Comparison of ENCODE assay signal across 8 mouse cellular contexts in the genomic region with DNA sequence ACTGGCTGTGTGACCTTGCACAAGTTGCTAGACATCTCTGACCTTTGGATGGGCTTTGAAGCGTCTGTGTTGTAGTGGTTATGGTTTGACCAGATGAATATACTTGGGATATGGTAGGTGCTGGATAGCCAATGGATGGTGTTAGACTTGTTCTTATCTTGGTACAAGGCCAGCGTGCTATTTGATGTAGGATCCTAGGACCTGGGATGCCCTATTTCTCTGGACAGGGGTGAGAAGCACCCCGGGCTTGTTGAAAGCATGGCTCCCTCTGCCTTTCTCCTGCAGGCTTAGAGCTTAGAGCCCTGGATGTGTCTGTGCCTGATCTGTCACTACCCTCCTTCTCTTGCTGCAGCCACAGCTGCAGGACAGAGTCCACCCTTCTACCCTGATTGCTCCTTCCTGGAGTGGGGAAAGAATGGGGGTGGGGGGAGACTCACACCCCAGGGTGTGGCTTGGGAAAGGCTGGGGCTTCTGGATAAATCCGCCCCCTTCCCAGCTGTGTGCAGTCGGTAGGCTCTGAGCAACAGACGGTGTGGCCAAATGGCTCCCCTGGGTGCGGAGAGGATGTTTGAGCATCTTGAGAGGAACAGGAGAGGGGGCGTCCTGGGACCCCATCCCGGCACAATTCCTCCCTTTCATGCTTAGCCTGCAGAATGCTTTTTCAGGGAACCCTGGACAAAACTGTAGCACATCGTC. TPM values are rescaled to one million over a fixed set of nuclear protein-coding genes. Genes with fewer than 3 reads are reported as not detected.
DNase-seq lines count a peak whose midpoint lies in the region; ATAC-seq and TF ChIP-seq lines count a peak whose summit lies in the region.

No protein-coding gene starts in this region.

- H3K4me2 ChIP-seq in kidney, embryonic 14.5 days (replicated peaks; ENCODE audit: low read depth, low read length): peak overlapping the region; percentile 32
- no peak overlapping the region; the same call in none of the 2 replicates for H3K4me2 ChIP-seq in embryonic facial prominence, embryonic 11.5 days (ENCODE audit: low read depth, low read length)
- peak overlapping the region; percentile 56 for H3K4me2 ChIP-seq in heart, embryonic 11.5 days
- peak overlapping the region; percentile 35 for H3K4me2 ChIP-seq in lung, postnatal 0 days (replicated peaks; ENCODE audit: low read depth, low read length)

- no peak for TF ChIP-seq CTCF in lung, postnatal 0 days (IDR thresholded peaks at IDR 0.05)

- no peaks in the 10 kb centered on the region for H3K36me3 ChIP-seq in kidney, embryonic 14.5 days (ENCODE audit: control insufficient read depth, insufficient read depth, low read length)
- no peaks in the 10 kb centered on the region for H3K36me3 ChIP-seq in embryonic facial prominence, embryonic 11.5 days (replicated peaks; ENCODE audit: control insufficient read depth, insufficient read depth, low read depth, low read length)
- no peaks in the 10 kb centered on the region; the same call in 1 of the 2 replicates for H3K36me3 ChIP-seq in heart, embryonic 11.5 days (ENCODE audit: control insufficient read depth, insufficient read depth, low read length)
- no peaks in the 10 kb centered on the region for H3K36me3 ChIP-seq in lung, postnatal 0 days (ENCODE audit: insufficient read depth, low read length)

- peak overlapping the region; percentile 85 for H3K27ac ChIP-seq in kidney, embryonic 14.5 days (ENCODE audit: low read depth, low read length)
- H3K27ac ChIP-seq in embryonic facial prominence, embryonic 11.5 days (replicated peaks; ENCODE audit: low read depth, low read length): no peak overlapping the region
- peak overlapping the region; percentile 73 for H3K27ac ChIP-seq in heart, embryonic 11.5 days (ENCODE audit: low read depth, low read length)
- 0 out of 2 replicates have a peak overlapping the region, but pooled peaks have one; percentile 38 for H3K27ac ChIP-seq in lung, postnatal 0 days (ENCODE audit: low read length)

- H3K27me3 ChIP-seq in kidney, embryonic 14.5 days (ENCODE audit: control insufficient read depth, insufficient read depth, low read length): no peaks in the 10 kb centered on the region
- no peaks in the 10 kb centered on the region for H3K27me3 ChIP-seq in embryonic facial prominence, embryonic 11.5 days (ENCODE audit: control insufficient read depth, insufficient read depth, low read length)
- no peaks in the 10 kb centered on the region for H3K27me3 ChIP-seq in heart, embryonic 11.5 days (ENCODE audit: control insufficient read depth, insufficient read depth, low read length)
- H3K27me3 ChIP-seq in lung, postnatal 0 days (replicated peaks; ENCODE audit: insufficient read depth, low read length): no peaks in the 10 kb centered on the region

- peak overlapping the region; percentile 5; the same call in 1 of the 2 replicates for H3K4me3 ChIP-seq in kidney, embryonic 14.5 days (ENCODE audit: low read length)
- H3K4me3 ChIP-seq in embryonic facial prominence, embryonic 11.5 days (ENCODE audit: low read depth, low read length): no peak overlapping the region; the same call in 1 of the 2 replicates
- H3K4me3 ChIP-seq in heart, embryonic 11.5 days (ENCODE audit: low read depth, low read length): peak overlapping the region; percentile 18; the same call in 1 of the 2 replicates
- no peak overlapping the region for H3K4me3 ChIP-seq in lung, postnatal 0 days (ENCODE audit: low read depth, low read length)

- H3K9me3 ChIP-seq in kidney, embryonic 14.5 days (ENCODE audit: control insufficient read depth, low read length): no peaks in the 10 kb centered on the region
- no peaks in the 10 kb centered on the region for H3K9me3 ChIP-seq in embryonic facial prominence, embryonic 11.5 days (replicated peaks; ENCODE audit: control insufficient read depth, low read length)
- H3K9me3 ChIP-seq in heart, embryonic 11.5 days (replicated peaks; ENCODE audit: control insufficient read depth, low read length): no peaks in the 10 kb centered on the region
- H3K9me3 ChIP-seq in lung, postnatal 0 days (ENCODE audit: low read length): no peaks in the 10 kb centered on the region

- TF ChIP-seq EP300 in lung, postnatal 0 days (IDR thresholded peaks at IDR 0.05): no peak

- DNase-seq in kidney, adult 11 months: no peak
- DNase-seq in embryonic facial prominence, embryonic 11.5 days (ENCODE audit: low spot score): no peak
- peak; percentile 59 for DNase-seq in layer of hippocampus, adult 11-12 months (ENCODE audit: low spot score)
- DNase-seq in lung, postnatal 0 days (ENCODE audit: low spot score): peak; percentile 53
- DNase-seq in spleen, adult 12 weeks (ENCODE audit: low spot score): no peak
- no peak for DNase-seq in thymus, postnatal 10 days (ENCODE audit: low spot score in 2 of 2)

- ATAC-seq in kidney, embryonic 14.5 days (ENCODE audit: low FRiP score, low TSS enrichment): peak; percentile 13; the same call in 1 of the 2 replicates
- ATAC-seq in embryonic facial prominence, embryonic 11.5 days (replicated peaks; ENCODE audit: insufficient number of reproducible peaks, low FRiP score, low TSS enrichment, low read depth): no peak
- ATAC-seq in heart, embryonic 11.5 days (replicated peaks; ENCODE audit: insufficient number of reproducible peaks, low FRiP score, low TSS enrichment): no peak
- peak; percentile 32 for ATAC-seq in lung, postnatal 0 days

- WGBS in kidney, embryonic 14.5 days: 24% methylated on average over 10 of the region's 10 CpGs
- 27% methylated on average over 10 of the region's 10 CpGs for WGBS in embryonic facial prominence, embryonic 11.5 days
- WGBS in heart, embryonic 11.5 days (ENCODE audit: insufficient replicate concordance): 14% methylated on average over 10 of the region's 10 CpGs
- WGBS in lung, postnatal 0 days: 14% methylated on average over 10 of the region's 10 CpGs

- H3K9ac ChIP-seq in kidney, embryonic 14.5 days (ENCODE audit: low read depth, low read length): peak overlapping the region; percentile 50
- H3K9ac ChIP-seq in embryonic facial prominence, embryonic 11.5 days (replicated peaks; ENCODE audit: low read length): peak overlapping the region; percentile 34; the same call in 1 of the 2 replicates
- H3K9ac ChIP-seq in heart, embryonic 11.5 days (ENCODE audit: low read depth, low read length): peak overlapping the region; percentile 46; the same call in 1 of the 2 replicates
- H3K9ac ChIP-seq in lung, postnatal 0 days (replicated peaks; ENCODE audit: low read depth): no peak overlapping the region

- H3K4me1 ChIP-seq in kidney, embryonic 14.5 days (ENCODE audit: control insufficient read depth, insufficient read depth, low read length): peaks cover 94% of the 10 kb centered on the region
- H3K4me1 ChIP-seq in embryonic facial prominence, embryonic 11.5 days (ENCODE audit: control insufficient read depth, insufficient read depth, low read length): peaks cover 27% of the 10 kb centered on the region
- peaks cover 98% of the 10 kb centered on the region for H3K4me1 ChIP-seq in heart, embryonic 11.5 days (ENCODE audit: control insufficient read depth, insufficient read depth, low read length)
- H3K4me1 ChIP-seq in lung, postnatal 0 days (ENCODE audit: insufficient read depth, low read depth, low read length): peaks cover 56% of the 10 kb centered on the region

RNA-seq across cellular contexts. Expression of a gene that starts 7.6 kb away (rescaled TPM):
- 39.6 and 56.2 TPM in 2 replicates for polyA plus RNA-seq in kidney, embryonic 14.5 days (2014; fragmentation: Nextera tagmentation; extraction: Ambion mirVana)
- 14.4 and 17.6 TPM in 2 replicates for polyA plus RNA-seq in embryonic facial prominence, embryonic 11.5 days (2014; fragmentation: Nextera tagmentation; extraction: Ambion mirVana)
- polyA plus RNA-seq in heart, embryonic 11.5 days (2014; fragmentation: Nextera tagmentation; extraction: Ambion mirVana): 55.5 and 56.4 TPM in 2 replicates
- polyA plus RNA-seq in lung, postnatal 0 days (2015; fragmentation: Nextera tagmentation; extraction: Ambion mirVana): 20.2 and 25.3 TPM in 2 replicates

RNA-seq across cellular contexts. Expression of a gene that starts 23.1 kb away (rescaled TPM):
- not detected in 2 replicates for polyA plus RNA-seq in kidney, embryonic 14.5 days (2014; fragmentation: Nextera tagmentation; extraction: Ambion mirVana)
- polyA plus RNA-seq in embryonic facial prominence, embryonic 11.5 days (2014; fragmentation: Nextera tagmentation; extraction: Ambion mirVana): not detected in 2 replicates
- not detected in 2 replicates for polyA plus RNA-seq in heart, embryonic 11.5 days (2014; fragmentation: Nextera tagmentation; extraction: Ambion mirVana)
- polyA plus RNA-seq in lung, postnatal 0 days (2015; fragmentation: Nextera tagmentation; extraction: Ambion mirVana): not detected in 2 replicates

RNA-seq across cellular contexts. Expression of a gene that starts 45.9 kb away (rescaled TPM):
- not detected in 2 replicates for polyA plus RNA-seq in kidney, embryonic 14.5 days (2014; fragmentation: Nextera tagmentation; extraction: Ambion mirVana)
- not detected in 2 replicates for polyA plus RNA-seq in embryonic facial prominence, embryonic 11.5 days (2014; fragmentation: Nextera tagmentation; extraction: Ambion mirVana)
- polyA plus RNA-seq in heart, embryonic 11.5 days (2014; fragmentation: Nextera tagmentation; extraction: Ambion mirVana): not detected in 2 replicates
- not detected in 2 replicates for polyA plus RNA-seq in lung, postnatal 0 days (2015; fragmentation: Nextera tagmentation; extraction: Ambion mirVana)

Comparison
In these comparisons a context has a peak if more than half of its experiments do, and no peak if none do; other contexts are left out.
1. ATAC-seq: peak in kidney, embryonic 14.5 days (single experiment) and lung, postnatal 0 days (single experiment); none in embryonic facial prominence, embryonic 11.5 days (single experiment) and heart, embryonic 11.5 days (single experiment).
2. H3K4me3 ChIP-seq: peak in kidney, embryonic 14.5 days (single experiment) and heart, embryonic 11.5 days (single experiment); none in embryonic facial prominence, embryonic 11.5 days (single experiment) and lung, postnatal 0 days (single experiment).
3. DNase-seq: peak in layer of hippocampus, adult 11-12 months (single experiment) and lung, postnatal 0 days (single experiment); none in kidney, adult 11 months (single experiment), embryonic facial prominence, embryonic 11.5 days (single experiment), spleen, adult 12 weeks (single experiment) and thymus, postnatal 10 days (0 of 2).